Mouse (Mus musculus): ENCODE data around the gene Sema6d.

DNA sequence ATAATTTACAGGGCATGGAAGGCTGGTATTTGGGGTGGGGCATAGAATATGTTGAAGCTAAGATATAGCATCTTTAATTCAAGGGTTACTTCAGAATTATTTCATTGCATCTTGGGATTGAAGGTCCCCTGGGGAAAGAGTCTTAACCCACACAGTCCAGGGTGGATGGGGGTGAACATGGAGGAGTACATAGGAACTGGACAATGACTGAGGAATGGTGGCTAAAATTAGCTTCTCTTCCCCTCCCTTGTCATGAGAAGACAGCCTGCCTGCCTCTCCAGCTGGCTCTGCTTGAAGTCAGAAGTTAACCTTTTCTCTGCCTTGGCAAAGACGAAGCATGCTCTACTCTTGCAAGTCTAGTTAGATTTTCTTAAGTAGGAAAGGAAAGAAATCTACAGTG is 377.7 kb downstream of the Sema6d start:
- TF ChIP-seq POLR2A (IDR thresholded peaks at IDR 0.05; ENCODE audit: borderline replicate concordance, insufficient read depth, low read length) (no peak), CTCF (IDR thresholded peaks at IDR 0.05; ENCODE audit: borderline replicate concordance, insufficient read depth, low read depth, low read length) (no peak)
